Mouse (Mus musculus) regulatory T cell (primary cell): Measurements from ENCODE around the gene 1700020D05Rik.

Experiments
- in situ Hi-C: fragments of 300-600 bp; cut with MboI, MseI; formaldehyde crosslinking; loops from one replicate; pipeline ENCODE4 v1.15.1; 2025; ENCODE audit warnings: high pct_unique_total_duplicates

1700020D05Rik gene

GRCm38 (mm10) chr19:5503687-5504086, at the start of gene 1700020D05Rik:
Gene 1700020D05Rik, minus strand, starts transcription at chr19:5503787.
- in situ Hi-C loops = no loop called here

DNA sequence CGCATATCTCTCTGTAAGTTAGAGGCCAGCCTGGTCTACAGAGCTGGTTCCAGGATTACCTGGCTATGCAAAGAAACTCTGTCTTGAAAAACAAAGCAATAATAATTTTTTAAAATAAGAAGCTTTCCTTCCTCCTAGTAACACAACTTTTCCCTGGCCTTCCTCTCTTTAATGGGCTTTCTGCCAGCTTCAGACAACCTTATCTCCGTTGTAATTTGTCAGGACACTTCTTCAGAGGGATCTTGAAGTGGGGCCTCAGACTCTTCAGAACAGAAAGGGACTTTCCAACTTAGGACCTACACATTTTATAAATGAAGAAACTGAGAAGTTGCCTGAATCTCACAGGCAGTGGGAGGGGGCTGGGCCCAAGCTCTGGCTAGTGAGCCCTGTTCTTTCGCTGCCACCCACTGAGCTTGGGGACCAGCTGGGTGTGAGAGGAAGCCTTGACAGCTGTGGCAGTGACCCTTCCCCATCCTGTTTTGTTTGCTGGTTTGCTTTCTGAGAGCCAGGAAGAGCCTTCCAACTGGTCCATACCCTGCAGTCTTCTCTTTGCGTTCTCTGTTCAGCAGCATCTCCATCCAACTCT, 44.0 kb upstream of the 1700020D05Rik start:
- in situ Hi-C loops = no loop called here

- in situ Hi-C loops = no loop called here
These were observed 40.4 kb upstream of the 1700020D05Rik start for GRCm38 (mm10) chr19:5544031-5544430.

DNA sequence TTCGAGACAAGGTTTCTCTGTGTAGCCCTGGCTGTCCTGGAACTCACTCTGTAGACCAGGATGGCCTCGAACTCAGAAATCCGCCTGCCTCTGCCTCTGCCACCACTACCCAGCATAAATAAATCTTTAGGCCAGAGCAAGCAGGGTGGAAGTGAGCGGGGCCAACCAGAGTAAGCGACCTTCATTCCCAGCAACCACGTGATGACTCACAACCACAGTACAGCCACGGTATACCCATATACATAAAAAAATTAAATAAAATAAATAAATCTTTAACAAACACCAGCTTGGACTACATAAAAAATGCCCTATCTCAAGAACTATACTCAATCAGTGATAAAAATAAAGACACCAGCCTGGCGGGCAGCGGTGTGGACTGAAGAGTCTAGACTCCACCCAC, 39.8 kb upstream of the 1700020D05Rik start:
- in situ Hi-C loops = no loop called here

DNA sequence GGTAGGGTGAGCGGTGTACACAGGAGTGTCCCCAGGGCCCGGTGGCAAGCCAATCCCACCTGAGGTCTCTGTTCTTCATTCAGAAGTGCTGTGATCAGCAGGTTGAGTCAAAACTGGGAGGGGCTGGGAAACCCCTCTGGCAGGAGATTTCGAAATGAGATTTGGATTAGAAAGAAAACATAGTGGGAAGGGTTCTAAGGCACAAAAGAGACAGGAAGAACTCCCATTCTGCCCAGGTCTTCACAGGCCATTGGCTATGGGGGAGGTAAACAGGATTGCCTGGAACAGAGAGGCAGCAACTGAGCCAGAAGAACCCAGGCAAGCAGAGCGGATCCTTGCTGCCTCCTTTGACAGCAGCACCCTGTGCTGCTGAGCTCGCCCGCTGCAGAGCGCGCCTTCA, 35.2 kb upstream of the 1700020D05Rik start:
- in situ Hi-C loops = no loop called here

GRCm38 (mm10) chr19:5532520-5532919, 28.9 kb upstream of the 1700020D05Rik start:
- in situ Hi-C loops = no loop called here

- in situ Hi-C loops = no loop called here
These were observed 26.5 kb upstream of the 1700020D05Rik start for GRCm38 (mm10) chr19:5530138-5530524.

GRCm38 (mm10) chr19:5529325-5530137, 25.9 kb upstream of the 1700020D05Rik start:
- in situ Hi-C loops = loop anchor here (5.0 kb wide), 1 partner anchor 33 kb away; the partner anchor contains the start of gene Ovol1

- in situ Hi-C loops = loop anchor here (5.0 kb wide), 1 partner anchor 37 kb away; the partner anchor contains the start of gene Ovol1
These were observed 21.6 kb upstream of the 1700020D05Rik start for GRCm38 (mm10) chr19:5525204-5525603.

DNA sequence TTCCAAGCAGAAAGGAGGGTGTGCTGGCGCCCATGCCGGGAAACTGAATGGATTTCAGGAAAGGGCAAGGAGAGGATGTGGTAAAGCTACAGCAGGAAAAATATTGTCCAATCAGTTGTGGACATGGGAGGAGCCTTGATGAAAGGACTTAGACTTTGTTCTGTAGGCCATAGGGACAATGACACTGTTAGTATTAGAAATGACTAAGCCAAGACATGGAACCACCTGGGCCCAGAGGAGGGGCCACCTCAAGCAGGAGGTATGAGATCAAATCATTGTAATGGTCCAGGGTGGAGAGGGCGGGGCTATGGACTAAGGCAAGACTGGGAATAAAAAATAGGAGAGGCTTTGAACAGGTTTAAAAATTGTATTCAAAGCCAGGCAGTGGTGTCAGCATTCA, 15.1 kb upstream of the 1700020D05Rik start:
- in situ Hi-C loops = no loop called here

GRCm38 (mm10) chr19:5516906-5517505, 13.4 kb upstream of the 1700020D05Rik start:
- in situ Hi-C loops = no loop called here

GRCm38 (mm10) chr19:5515840-5516777, 12.5 kb upstream of the 1700020D05Rik start:
- in situ Hi-C loops = no loop called here

- in situ Hi-C loops = no loop called here
These were observed 9.4 kb upstream of the 1700020D05Rik start for GRCm38 (mm10) chr19:5513005-5513349.

GRCm38 (mm10) chr19:5512091-5513004, 8.8 kb upstream of the 1700020D05Rik start:
- in situ Hi-C loops = no loop called here

GRCm38 (mm10) chr19:5511074-5511632, 7.6 kb upstream of the 1700020D05Rik start:
- in situ Hi-C loops = no loop called here

GRCm38 (mm10) chr19:5510031-5511026, 6.7 kb upstream of the 1700020D05Rik start, which contains the start of gene Snx32:
Gene Snx32, minus strand, starts transcription at chr19:5510538.
- in situ Hi-C loops = no loop called here

DNA sequence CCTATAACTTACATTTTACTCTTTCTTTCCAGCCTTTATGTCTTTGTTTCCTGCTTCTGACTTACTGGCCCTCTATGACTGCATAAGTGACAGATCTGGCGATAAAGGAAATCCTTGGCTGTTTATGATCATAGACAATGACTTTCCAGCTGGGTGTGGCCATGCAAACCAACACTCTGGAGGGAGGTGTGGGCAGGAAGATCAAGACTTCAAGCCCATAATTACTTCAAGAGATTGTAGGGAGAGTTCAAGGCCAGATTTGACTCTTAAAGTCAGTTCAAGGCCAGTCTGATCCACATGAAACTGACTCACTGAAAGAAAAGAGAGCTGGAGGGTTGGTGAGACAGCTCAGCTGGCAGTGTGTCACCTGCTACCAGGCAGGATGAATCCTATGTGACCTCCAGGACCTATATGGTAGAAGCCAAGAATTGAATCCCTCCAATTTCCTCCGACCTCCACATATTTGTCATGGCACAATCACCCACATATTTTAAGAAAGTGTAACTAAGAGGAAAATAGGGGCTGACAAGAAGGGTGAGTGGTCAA, 3.2 kb downstream of the 1700020D05Rik start:
- in situ Hi-C loops = no loop called here

DNA sequence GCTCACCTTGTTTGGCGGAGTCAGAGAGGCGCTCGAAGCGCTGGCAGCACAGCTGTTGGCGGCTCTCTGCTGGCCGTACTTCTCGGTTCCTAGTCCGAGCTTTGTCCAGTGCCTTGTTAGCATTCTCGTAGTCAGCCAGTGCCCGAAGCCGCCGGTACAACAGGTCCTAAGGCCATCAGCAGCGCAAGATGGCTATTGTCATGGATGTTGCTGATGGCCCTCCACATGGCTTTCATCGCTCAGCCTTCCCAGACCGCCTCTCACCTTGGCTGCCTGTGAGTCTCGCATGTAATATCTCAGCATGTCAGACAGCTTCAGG, 7.6 kb downstream of the 1700020D05Rik start:
- in situ Hi-C loops = no loop called here
